Mouse (Mus musculus): ENCODE data around the gene Otud7b.

- TF ChIP-seq CTCF (conservative IDR thresholded peaks at IDR 0.05; ENCODE audit: low read length) (no peak), NANOG (IDR thresholded peaks at IDR 0.05; ENCODE audit: borderline replicate concordance, low read length) (no peak)
Observed at GRCm38 (mm10) chr3:96087219-96087618, 17.1 kb upstream of the Otud7b start.

Measured in E14TG2a.4 (cell line).